20 mouse cellular contexts compared by ENCODE assay signal in genomic region chr1:71609916-71610315, GRCm38 (mm10).
"Had no signal": no experiment of that assay in that cellular context is flagged by ENCODE, and none has a peak within 500 bp of the region (broad histone marks: within the 10 kb centered on the region; RNA-seq: fewer than 3 reads in every experiment).

No protein-coding gene starts in this region.

- ATAC-seq: midbrain, embryonic 13.5 days; midbrain, embryonic 16.5 days had no signal

- H3K27me3 ChIP-seq: limb, embryonic 13.5 days; liver, embryonic 13.5 days; lung, embryonic 15.5 days; megakaryocyte, embryonic 14.5 days; neural tube, embryonic 13.5 days had no signal

- H3K4me3 ChIP-seq: limb, embryonic 10.5 days; limb, embryonic 13.5 days; liver, embryonic 13.5 days; lung, embryonic 15.5 days; megakaryocyte, embryonic 14.5 days; midbrain, embryonic 10.5 days; midbrain, embryonic 13.5 days; myocyte; neural tube, embryonic 13.5 days had no signal

- H3K9ac ChIP-seq: limb, embryonic 13.5 days; liver, embryonic 13.5 days; lung, embryonic 15.5 days; midbrain, embryonic 13.5 days; neural tube, embryonic 13.5 days had no signal

- H3K9me3 ChIP-seq: limb, embryonic 10.5 days; limb, embryonic 13.5 days; liver, embryonic 13.5 days; lung, embryonic 15.5 days; midbrain, embryonic 10.5 days; neural tube, embryonic 13.5 days had no signal

- H3K4me1 ChIP-seq: limb, embryonic 10.5 days; limb, embryonic 13.5 days; liver, embryonic 13.5 days; lung, embryonic 15.5 days; megakaryocyte, embryonic 14.5 days had no signal

- H3K27ac ChIP-seq: limb, embryonic 10.5 days; limb, embryonic 13.5 days; liver, embryonic 13.5 days; lung, embryonic 15.5 days; midbrain, embryonic 10.5 days; midbrain, embryonic 13.5 days; neural tube, embryonic 13.5 days; stomach, postnatal 0 days had no signal

- DNase-seq: kidney, adult 9 months; kidney, postnatal 14 days; kidney, postnatal 4 days; layer of hippocampus, adult 9-11 months; liver, embryonic 13.5 days; lung, postnatal 10 days; lung, postnatal 36 days; thymus, adult 2 months; thymus, postnatal 14 days; thymus, postnatal 4 days had no signal

- H3K4me2 ChIP-seq: limb, embryonic 13.5 days; liver, embryonic 13.5 days; lung, embryonic 15.5 days; midbrain, embryonic 13.5 days; neural tube, embryonic 13.5 days had no signal
